Mouse (Mus musculus) embryonic facial prominence, embryonic 15.5 days (tissue): ENCODE results near the gene Siae. TPM values are rescaled to one million over a fixed set of nuclear protein-coding genes. Genes with fewer than 3 reads are reported as not detected.
A peak's percentile ranks its signal among the peaks of the same experiment; 100 is the strongest.

Source experiments
- ATAC-seq: fragments of 200-750 bp; cut with Nextera tagmentation; 2 replicates; pipeline ENCODE4 v1.8.0; 2017; ENCODE audit warnings: low read depth, moderate TSS enrichment; ENCODE audit not compliant: insufficient number of reproducible peaks, low FRiP score, low TSS enrichment
- H3K27ac ChIP-seq: fragments of 300-500 bp; sonication (generic); replicated peaks from 2 replicates; pipeline ENCODE4 v1.5.1; 2015; ENCODE audit warnings: mild to moderate bottlenecking, inconsistent platforms
- H3K27me3 ChIP-seq: fragments of 300-500 bp; sonication (generic); 2 replicates; pipeline ENCODE4 v1.6.1; 2015; ENCODE audit warnings: inconsistent platforms
- H3K36me3 ChIP-seq: fragments of 300-500 bp; sonication (generic); 2 replicates; pipeline ENCODE4 v1.6.1; 2015; ENCODE audit warnings: mild to moderate bottlenecking, inconsistent platforms
- H3K4me1 ChIP-seq: fragments of 300-500 bp; sonication (generic); 2 replicates; pipeline ENCODE4 v1.6.1; 2015; ENCODE audit warnings: inconsistent platforms
- H3K4me2 ChIP-seq: fragments of 300-500 bp; sonication (generic); replicated peaks from 2 replicates; pipeline ENCODE4 v1.6.1; 2015; ENCODE audit warnings: mild to moderate bottlenecking, inconsistent platforms
- H3K4me3 ChIP-seq: fragments of 300-500 bp; sonication (generic); replicated peaks from 2 replicates; pipeline ENCODE4 v1.5.1; 2015; ENCODE audit warnings: mild to moderate bottlenecking, inconsistent platforms
- H3K9ac ChIP-seq: fragments of 300-500 bp; sonication (generic); 2 replicates; pipeline ENCODE4 v1.6.1; 2015; ENCODE audit warnings: inconsistent platforms
- H3K9me3 ChIP-seq: fragments of 300-500 bp; sonication (generic); replicated peaks from 2 replicates; pipeline ENCODE4 v1.6.1; 2016; ENCODE audit warnings: inconsistent platforms
- WGBS: fragments of 180-500 bp; shearing (Covaris S2); methylation state at CpG from one replicate; pipeline ENCODE4 v1.1.7; 2015; 5-methylcytosine and 5-hydroxymethylcytosine counted together
- polyA plus RNA-seq: library from polyadenylated mRNA; unstranded; fragments of >200 nt; fragmentation: Nextera tagmentation; extraction: Ambion mirVana; gene quantifications from 2 replicates; pipeline ENCODE4 v1.2.1, GENCODE M21; 2015

Gene Siae
- polyA plus RNA-seq, 1 experiment from 2014 or later = 10.9 TPM

- ATAC-seq = no peak
- H3K4me1 ChIP-seq = peaks cover 34% of the 10 kb centered on the region
- H3K9me3 ChIP-seq = no peaks in the 10 kb centered on the region
- peak overlapping the region; percentile 25 for H3K4me3 ChIP-seq
- 0 out of 2 replicates have a peak overlapping the region, but pooled peaks have one; percentile 24 for H3K4me2 ChIP-seq
- no peak overlapping the region for H3K9ac ChIP-seq
- H3K36me3 ChIP-seq = peaks cover 18% of the 10 kb centered on the region; the same call in 1 of the 2 replicates
- WGBS = 20% methylated on average over 9 of the region's 9 CpGs
- 0 out of 2 replicates have a peak overlapping the region, but pooled peaks have one; percentile 8 for H3K27ac ChIP-seq
- H3K27me3 ChIP-seq = peaks cover 56% of the 10 kb centered on the region
Measured at GRCm38 (mm10) chr9:37528225-37528970, 27.1 kb upstream of the Siae start.

DNA sequence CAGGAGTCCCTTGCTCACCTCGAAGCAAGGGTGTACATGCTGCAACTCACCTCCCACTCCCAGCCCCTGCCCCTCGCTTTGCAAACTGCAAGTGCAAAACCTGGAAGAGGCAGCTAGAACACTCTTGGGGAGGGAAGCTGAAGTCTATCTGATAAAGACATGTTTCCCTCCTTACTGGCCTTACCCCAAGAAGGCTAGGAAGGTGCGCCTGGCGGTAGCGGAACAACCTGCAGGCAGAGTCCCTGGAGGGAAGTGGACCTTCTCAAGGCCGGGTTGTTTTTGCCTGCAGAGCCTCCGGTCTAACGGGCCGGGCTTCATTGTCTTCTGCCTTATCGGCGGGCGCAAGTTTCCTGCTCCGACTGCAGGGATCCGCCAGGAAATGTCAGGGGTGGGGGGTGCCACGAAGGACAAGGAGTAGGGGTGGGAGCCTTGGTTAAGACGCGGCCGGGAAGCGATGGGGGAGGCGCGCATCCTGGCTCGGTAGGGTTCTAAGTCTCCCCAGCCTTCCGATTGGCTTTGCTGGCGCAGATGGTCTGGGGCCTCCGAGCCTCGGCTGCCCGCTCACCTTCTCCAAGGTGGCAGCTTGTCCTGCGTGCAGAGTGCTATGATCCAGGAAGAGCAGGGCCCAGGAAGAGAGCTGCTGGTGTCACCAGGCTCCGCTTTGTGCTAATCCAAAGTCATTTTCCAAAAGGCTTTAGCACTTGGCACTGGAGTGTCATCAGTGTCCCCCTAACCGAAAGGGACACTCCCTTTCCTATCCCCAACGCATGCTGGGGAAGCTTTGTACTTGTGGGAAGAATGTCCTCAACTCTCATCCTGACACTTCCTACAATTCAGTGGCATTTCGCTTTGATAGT is 25.2 kb upstream of the Siae start:
- peak overlapping the region; percentile 36 for H3K4me3 ChIP-seq
- 0 out of 2 replicates have a peak overlapping the region, but pooled peaks have one; percentile 45 for H3K27ac ChIP-seq
- peak; percentile 43; the same call in 1 of the 2 replicates for ATAC-seq
- peaks cover 34% of the 10 kb centered on the region for H3K4me1 ChIP-seq
- peaks cover 9% of the 10 kb centered on the region; the same call in 1 of the 2 replicates for H3K36me3 ChIP-seq
- H3K4me2 ChIP-seq = peak overlapping the region; percentile 64
- 1% methylated on average over 32 of the region's 32 CpGs for WGBS
- peak overlapping the region; percentile 28; the same call in 1 of the 2 replicates for H3K9ac ChIP-seq
- H3K9me3 ChIP-seq = no peaks in the 10 kb centered on the region
- H3K27me3 ChIP-seq = peaks cover 56% of the 10 kb centered on the region

- no peak; the same call in 1 of the 2 replicates for ATAC-seq
- 4% methylated on average over 31 of the region's 31 CpGs for WGBS
- H3K4me3 ChIP-seq = peak overlapping the region; percentile 36
- H3K4me2 ChIP-seq = peak overlapping the region; percentile 64
- H3K27ac ChIP-seq = no peak overlapping the region
- H3K4me1 ChIP-seq = peaks cover 34% of the 10 kb centered on the region
- peaks cover 54% of the 10 kb centered on the region for H3K27me3 ChIP-seq
- H3K9me3 ChIP-seq = no peaks in the 10 kb centered on the region
- peaks cover 3% of the 10 kb centered on the region; the same call in 1 of the 2 replicates for H3K36me3 ChIP-seq
- H3K9ac ChIP-seq = peak overlapping the region; percentile 22; the same call in 1 of the 2 replicates
Measured at GRCm38 (mm10) chr9:37530888-37531705, 24.4 kb upstream of the Siae start.

GRCm38 (mm10) chr9:37536851-37537250 is 18.6 kb upstream of the Siae start:
- Histone ChIP-seq H3K4me2 (no peak overlapping the region), H3K27ac (no peak overlapping the region), H3K36me3 (no peaks in the 10 kb centered on the region), H3K9ac (no peak overlapping the region), H3K27me3 (peaks cover 4% of the 10 kb centered on the region; the same call in 1 of the 2 replicates), H3K4me1 (peaks cover 6% of the 10 kb centered on the region), H3K4me3 (no peak overlapping the region), H3K9me3 (no peaks in the 10 kb centered on the region)
- ATAC-seq = no peak
- WGBS = 78% methylated on average over 4 of the region's 4 CpGs

DNA sequence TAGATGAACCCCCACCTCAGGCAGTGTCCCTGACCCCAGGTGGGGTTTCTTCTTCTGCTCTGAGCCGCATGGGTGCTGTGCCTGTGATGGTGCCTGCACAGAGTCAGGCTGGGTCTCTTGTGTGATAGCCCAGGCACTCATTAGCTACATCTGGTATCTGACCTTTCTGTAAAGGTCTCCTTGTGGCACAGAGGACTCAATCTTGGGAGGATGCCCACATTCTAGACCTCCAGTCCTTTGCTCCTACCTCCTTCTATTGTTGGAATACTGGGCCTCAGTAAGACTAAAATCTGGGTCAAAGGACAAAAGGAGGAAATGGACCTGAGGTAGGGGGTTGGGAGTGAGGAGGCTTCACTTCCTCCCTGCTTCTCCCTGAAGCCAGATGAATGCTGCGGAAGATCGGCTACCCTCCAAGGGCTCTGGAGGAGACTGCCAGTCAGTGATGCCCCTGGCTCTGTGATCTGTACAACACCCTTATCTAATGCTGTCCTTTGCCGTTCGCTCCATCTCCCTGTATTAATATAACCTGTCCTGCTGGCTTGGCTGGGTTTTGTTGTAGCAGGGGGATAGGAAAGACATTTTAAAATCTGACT is 17.7 kb upstream of the Siae start:
- peaks cover 4% of the 10 kb centered on the region; the same call in 1 of the 2 replicates for H3K27me3 ChIP-seq
- no peaks in the 10 kb centered on the region for H3K36me3 ChIP-seq
- no peak overlapping the region for H3K4me3 ChIP-seq
- H3K4me2 ChIP-seq = no peak overlapping the region
- no peak overlapping the region for H3K27ac ChIP-seq
- no peak overlapping the region for H3K9ac ChIP-seq
- WGBS = 58% methylated on average over 5 of the region's 5 CpGs
- H3K4me1 ChIP-seq = peaks cover 6% of the 10 kb centered on the region
- no peak for ATAC-seq
- H3K9me3 ChIP-seq = no peaks in the 10 kb centered on the region

- Histone ChIP-seq H3K4me1 (peaks cover 9% of the 10 kb centered on the region), H3K27ac (no peak within 1 kb of the TSS), H3K9ac (no peak within 1 kb of the TSS), H3K4me2 (no peak within 1 kb of the TSS), H3K4me3 (no peak within 1 kb of the TSS), H3K27me3 (peaks cover 4% of the 10 kb centered on the region; the same call in 1 of the 2 replicates), H3K36me3 (no peaks in the 10 kb centered on the region), H3K9me3 (no peaks in the 10 kb centered on the region)
- 55% methylated on average over 23 of the region's 23 CpGs for WGBS
- ATAC-seq = peak; percentile 45; the same call in 1 of the 2 replicates
Measured at GRCm38 (mm10) chr9:37539170-37540025, 16.1 kb upstream of the Siae start, which contains the start of gene Vsig2. Gene Vsig2, plus strand, starts transcription at chr9:37539255.

DNA sequence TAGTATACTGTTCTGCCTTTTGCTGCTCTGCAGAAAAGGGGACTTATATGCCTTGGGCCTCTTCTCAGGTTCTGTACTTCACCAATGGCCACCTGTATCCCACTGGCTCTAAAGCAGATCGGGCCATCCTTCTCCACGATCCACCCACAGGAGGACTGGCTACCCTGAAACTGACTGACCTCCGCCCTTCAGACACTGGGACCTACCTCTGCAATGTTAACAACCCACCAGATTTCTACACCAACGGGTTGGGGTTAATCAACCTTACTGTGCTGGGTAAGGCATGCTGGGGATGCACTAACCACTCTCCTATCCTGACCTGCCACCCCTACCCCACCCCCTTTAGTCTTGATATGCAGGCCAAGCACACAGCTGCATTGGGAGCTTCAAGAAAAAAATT is 15.3 kb upstream of the Siae start:
- H3K9ac ChIP-seq = no peak overlapping the region
- H3K4me2 ChIP-seq = no peak overlapping the region
- H3K27me3 ChIP-seq = peaks cover 6% of the 10 kb centered on the region
- H3K36me3 ChIP-seq = no peaks in the 10 kb centered on the region
- H3K4me3 ChIP-seq = no peak overlapping the region
- 87% methylated on average over 4 of the region's 4 CpGs for WGBS
- H3K27ac ChIP-seq = no peak overlapping the region
- no peak for ATAC-seq
- peaks cover 16% of the 10 kb centered on the region for H3K4me1 ChIP-seq
- no peaks in the 10 kb centered on the region for H3K9me3 ChIP-seq

GRCm38 (mm10) chr9:37540701-37541575 is 14.6 kb upstream of the Siae start:
- Histone ChIP-seq H3K4me3 (no peak overlapping the region), H3K36me3 (no peaks in the 10 kb centered on the region), H3K27me3 (peaks cover 13% of the 10 kb centered on the region), H3K4me2 (no peak overlapping the region), H3K9me3 (no peaks in the 10 kb centered on the region), H3K4me1 (peaks cover 18% of the 10 kb centered on the region), H3K9ac (no peak overlapping the region), H3K27ac (no peak overlapping the region)
- ATAC-seq = no peak
- 80% methylated on average over 6 of the region's 6 CpGs for WGBS
